Mouse (Mus musculus) adrenal gland, adult (tissue): ENCODE measurements at regions not wholly inside any gene's neighbourhood (a gene's known extent, or its start where the extent isn't known, plus 50 kb on each side); places are given as distances from the start of the nearest gene placed in this dataset.

Experiments used
- DNase-seq, 2 experiments: peaks; one replicate each; pipeline ENCODE4 v3.0.0; 2022 to 2023; ENCODE audit warnings: low spot score in 1 of 2; ENCODE audit not compliant: inconsistent age in 2 of 2

DNA sequence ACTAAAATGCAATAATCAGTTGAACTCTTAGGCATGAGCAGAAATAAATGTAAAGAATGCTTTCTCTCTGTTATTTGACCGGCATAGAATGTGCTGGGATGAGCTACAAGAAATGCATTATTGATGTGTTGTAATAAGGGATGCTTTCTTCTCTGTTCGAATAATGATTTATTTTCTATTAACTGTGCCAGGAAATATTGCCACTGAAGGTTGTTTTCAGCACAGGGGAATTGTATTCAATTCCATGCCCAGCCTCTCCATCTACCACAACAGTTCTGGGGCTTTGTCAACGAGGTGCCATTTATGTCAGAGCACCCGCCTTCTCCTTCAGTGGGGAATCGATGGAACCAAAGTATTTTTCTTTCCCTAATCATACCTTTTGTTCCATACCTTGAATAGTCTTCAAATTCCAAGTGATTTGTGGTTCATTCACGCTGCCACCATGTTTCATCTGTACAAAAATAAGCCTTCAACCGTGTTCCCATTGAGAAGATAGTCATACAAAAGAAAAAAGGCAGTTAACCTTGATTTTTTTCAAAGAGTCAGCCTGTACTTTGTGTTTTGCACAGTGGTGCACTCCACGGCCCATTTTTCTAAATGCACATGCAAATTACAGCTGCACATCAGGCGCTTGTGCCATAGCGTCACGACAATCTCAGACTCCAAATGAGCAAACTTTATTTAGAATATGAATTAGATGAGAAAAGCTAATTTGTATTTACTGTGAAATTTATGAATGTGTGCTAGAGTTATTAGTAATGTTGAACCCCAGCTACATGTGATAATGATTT lies 65.1 kb upstream of the Gpr141 start:
- DNase-seq, result no peak

DNA sequence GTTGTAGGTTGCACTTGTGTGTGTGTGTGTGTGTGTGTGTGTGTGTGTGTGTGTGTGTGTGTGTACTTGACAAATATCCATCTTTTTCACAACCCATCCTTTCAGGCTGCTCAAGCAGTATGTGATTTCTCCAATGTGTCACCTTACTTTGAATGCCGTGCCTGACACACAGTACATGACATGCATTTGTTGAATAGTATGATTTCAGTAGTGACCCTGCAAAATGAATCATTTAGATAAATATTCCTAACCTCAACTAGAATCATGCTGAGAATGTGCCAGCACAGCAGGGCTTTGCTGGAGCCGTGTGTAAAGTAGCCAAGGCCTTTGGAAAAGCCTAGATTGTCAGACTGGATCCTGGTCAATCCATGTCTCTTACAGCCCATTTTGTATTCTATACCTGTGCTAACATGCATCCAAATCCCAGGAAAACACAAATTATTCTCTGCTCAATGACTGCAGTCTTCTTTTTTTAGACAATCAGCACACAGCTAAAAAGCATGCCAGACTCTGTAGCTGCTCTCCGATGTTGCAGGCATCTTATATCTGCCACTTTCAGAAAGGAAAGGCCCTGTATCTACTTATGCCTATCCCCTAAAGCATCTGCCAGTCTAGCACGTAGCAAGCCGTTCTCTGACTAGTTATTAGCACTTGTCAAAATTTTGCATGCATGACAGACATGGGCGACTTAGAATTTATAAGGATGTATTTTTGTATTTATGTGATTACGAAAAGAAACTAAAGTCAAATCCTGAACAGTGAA lies 60.0 kb upstream of the Gpr141 start:
- DNase-seq, result peak in 1 of 2 experiments; percentile 72

DNA sequence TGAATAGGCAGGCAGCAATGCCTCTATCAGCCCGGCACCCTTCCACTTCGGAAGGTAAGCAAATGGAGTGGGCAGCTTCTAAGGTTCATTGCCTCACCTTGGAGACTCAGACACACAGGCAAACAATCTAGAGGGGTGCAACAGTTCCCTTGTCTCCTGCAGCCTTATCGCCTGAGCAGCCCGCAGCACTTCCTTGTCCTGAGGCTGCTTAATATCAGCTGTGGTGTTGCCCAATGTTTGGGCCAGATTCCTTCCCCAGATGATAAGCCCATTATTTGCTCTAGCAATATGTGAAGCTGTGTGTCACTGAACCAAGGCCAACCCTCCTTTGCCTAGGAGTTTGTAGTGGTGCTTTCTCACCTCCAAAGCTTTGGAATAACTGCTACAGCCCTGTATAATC lies 58.8 kb upstream of the Gpr141 start:
- peak in 1 of 2 experiments; percentile 27 for DNase-seq

DNA sequence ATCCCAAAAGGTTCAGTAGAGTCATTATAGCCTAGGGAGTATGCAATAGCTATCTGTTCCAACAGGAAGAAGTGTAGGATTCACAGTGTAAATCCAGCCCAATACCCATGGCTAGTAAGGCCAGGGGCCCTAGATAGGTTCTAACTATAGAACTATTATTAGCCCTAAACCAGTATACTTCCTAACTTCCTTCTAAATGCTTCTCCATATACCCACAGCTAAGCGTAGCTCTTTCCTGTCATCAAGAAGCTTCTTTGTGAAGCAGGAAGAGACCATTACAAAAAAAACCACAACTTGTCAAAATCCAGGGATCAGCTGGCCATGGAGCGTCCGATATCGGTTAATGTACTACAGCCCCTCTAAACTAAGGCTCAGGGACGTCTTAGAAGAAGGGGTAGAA lies 57.7 kb upstream of the Gpr141 start:
- no peak for DNase-seq

DNA sequence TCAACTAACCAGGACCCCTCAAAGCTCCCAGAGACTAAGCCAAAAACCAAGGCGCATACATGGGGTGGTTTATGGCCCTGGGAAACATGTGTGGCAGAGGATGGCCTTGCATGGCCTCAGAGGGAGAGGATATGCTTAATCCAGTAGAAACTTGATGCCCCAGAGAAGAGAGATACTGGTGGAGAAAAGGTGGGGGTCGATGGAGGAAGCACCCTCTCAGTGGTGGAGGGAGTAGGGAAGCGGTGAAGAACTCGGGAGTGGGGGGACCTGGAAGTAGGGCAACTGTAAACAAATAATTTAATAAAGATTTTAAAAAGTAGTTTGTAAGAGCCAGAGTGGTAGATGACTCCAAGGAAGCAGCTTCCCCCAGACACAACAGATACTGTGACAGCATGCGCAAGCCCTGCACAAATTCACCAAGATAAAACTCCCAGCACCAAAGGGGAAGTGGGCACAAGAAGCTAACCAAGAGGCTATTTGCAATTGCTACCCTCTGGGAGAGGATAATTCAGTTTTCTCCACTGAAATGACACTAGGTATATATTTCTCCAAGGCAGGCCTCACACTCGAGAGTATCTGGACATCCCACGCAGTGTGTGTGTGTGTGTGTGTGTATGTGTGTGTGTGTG lies 50.7 kb upstream of the Gpr141 start:
- DNase-seq, result no peak
